Mouse (Mus musculus): ENCODE data around the gene Gtf2h3. TPM values are rescaled to one million over a fixed set of nuclear protein-coding genes. Genes with fewer than 3 reads are reported as not detected.

The Gtf2h3 gene
- polyA plus RNA-seq (2012; rRNA removed) = 46.0 and 46.1 TPM in 2 replicates

GRCm38 (mm10) chr5:124578633-124579317 lies at the start of gene Gtf2h3, which contains the start of gene Eif2b1:
Gtf2h3 (plus strand) TSS chr5:124579140.
Eif2b1 (minus strand) TSS chr5:124579131.
- DNase-seq = peak; percentile 94 to 95
- WGBS = 1% methylated on average over 51 of the region's 51 CpGs
- peak within 1 kb of the TSS; percentile 42; the same call in 1 of the 2 replicates for H3K27ac ChIP-seq (ENCODE audit: insufficient read depth, low read length)
- no peak for TF ChIP-seq CTCF (IDR thresholded peaks at IDR 0.05; ENCODE audit: borderline replicate concordance, insufficient read depth, low read depth, low read length)
- TF ChIP-seq POLR2A (IDR thresholded peaks at IDR 0.05; ENCODE audit: borderline replicate concordance, insufficient read depth, low read length) = peak; percentile 98
- no peaks in the 10 kb centered on the region for H3K27me3 ChIP-seq (ENCODE audit: control insufficient read depth, insufficient read depth, low read length)
- no peaks in the 10 kb centered on the region; the same call in 1 of the 2 replicates for H3K4me1 ChIP-seq (ENCODE audit: control insufficient read depth, insufficient read depth, low read length)
- peak within 1 kb of the TSS; percentile 79 for H3K4me3 ChIP-seq (replicated peaks; ENCODE audit: insufficient read depth, low read depth, low read length)

- no peak for TF ChIP-seq CTCF (IDR thresholded peaks at IDR 0.05; ENCODE audit: borderline replicate concordance, insufficient read depth, low read depth, low read length)
- TF ChIP-seq POLR2A (IDR thresholded peaks at IDR 0.05; ENCODE audit: borderline replicate concordance, insufficient read depth, low read length) = no peak
- WGBS = 45% methylated on average over 8 of the region's 8 CpGs
- no peaks in the 10 kb centered on the region for H3K27me3 ChIP-seq (ENCODE audit: control insufficient read depth, insufficient read depth, low read length)
- H3K4me3 ChIP-seq (replicated peaks; ENCODE audit: insufficient read depth, low read depth, low read length) = no peak overlapping the region
- H3K4me1 ChIP-seq (ENCODE audit: control insufficient read depth, insufficient read depth, low read length) = no peaks in the 10 kb centered on the region
- H3K27ac ChIP-seq (ENCODE audit: insufficient read depth, low read length) = no peak overlapping the region
- DNase-seq = no peak
These were observed 49.7 kb upstream of the Gtf2h3 start for GRCm38 (mm10) chr5:124529191-124529651.

- Histone ChIP-seq H3K27me3 (ENCODE audit: control insufficient read depth, insufficient read depth, low read length) (no peaks in the 10 kb centered on the region), H3K4me3 (replicated peaks; ENCODE audit: insufficient read depth, low read depth, low read length) (no peak overlapping the region), H3K27ac (ENCODE audit: insufficient read depth, low read length) (no peak overlapping the region), H3K4me1 (ENCODE audit: control insufficient read depth, insufficient read depth, low read length) (no peaks in the 10 kb centered on the region)
- DNase-seq = no peak
- no peak for TF ChIP-seq POLR2A (IDR thresholded peaks at IDR 0.05; ENCODE audit: borderline replicate concordance, insufficient read depth, low read length)
- 65% methylated on average over 8 of the region's 8 CpGs for WGBS
These were observed 49.2 kb upstream of the Gtf2h3 start for GRCm38 (mm10) chr5:124529697-124530096.

- Histone ChIP-seq H3K4me1 (ENCODE audit: control insufficient read depth, insufficient read depth, low read length) (no peaks in the 10 kb centered on the region), H3K27ac (ENCODE audit: insufficient read depth, low read length) (no peak within 1 kb of the TSS), H3K4me3 (replicated peaks; ENCODE audit: insufficient read depth, low read depth, low read length) (peak within 1 kb of the TSS; percentile 68), H3K27me3 (ENCODE audit: control insufficient read depth, insufficient read depth, low read length) (no peaks in the 10 kb centered on the region)
- DNase-seq = peak; percentile 73 to 74
- TF ChIP-seq CTCF (IDR thresholded peaks at IDR 0.05; ENCODE audit: borderline replicate concordance, insufficient read depth, low read depth, low read length) (no peak), POLR2A (IDR thresholded peaks at IDR 0.05; ENCODE audit: borderline replicate concordance, insufficient read depth, low read length) (0 out of 2 replicates have a peak, but pooled peaks have one; percentile 34)
- under 1% methylated on average over 96 of the region's 96 CpGs for WGBS
These were observed 48.0 kb upstream of the Gtf2h3 start, which contains the start of gene Rilpl1 for GRCm38 (mm10) chr5:124530655-124531582. Rilpl1 (minus strand) TSS chr5:124531391.

DNA sequence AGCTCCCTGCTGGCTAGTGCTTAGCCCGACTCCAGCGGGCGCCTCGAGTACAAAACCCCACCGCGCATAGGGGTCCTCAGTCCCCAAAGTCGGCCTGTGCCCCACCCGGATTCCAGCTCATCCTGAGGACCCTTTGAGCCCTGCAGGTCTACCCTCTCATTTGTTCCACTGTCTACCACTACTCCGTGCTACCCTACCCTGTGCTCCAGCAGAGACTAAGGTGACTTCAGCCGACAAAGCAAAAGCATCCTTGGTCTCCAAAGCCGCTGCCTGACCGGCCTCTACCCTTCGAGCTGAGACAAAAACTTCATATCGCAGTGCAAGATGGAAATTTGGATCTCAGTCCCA lies 47.4 kb upstream of the Gtf2h3 start:
- H3K4me3 ChIP-seq (replicated peaks; ENCODE audit: insufficient read depth, low read depth, low read length) = peak overlapping the region; percentile 68
- DNase-seq = peak in 1 of 2 experiments; percentile 32
- H3K4me1 ChIP-seq (ENCODE audit: control insufficient read depth, insufficient read depth, low read length) = no peaks in the 10 kb centered on the region
- no peak for TF ChIP-seq POLR2A (IDR thresholded peaks at IDR 0.05; ENCODE audit: borderline replicate concordance, insufficient read depth, low read length)
- no peak for TF ChIP-seq CTCF (IDR thresholded peaks at IDR 0.05; ENCODE audit: borderline replicate concordance, insufficient read depth, low read depth, low read length)
- WGBS = 10% methylated on average over 14 of the region's 14 CpGs
- H3K27me3 ChIP-seq (ENCODE audit: control insufficient read depth, insufficient read depth, low read length) = no peaks in the 10 kb centered on the region
- no peak overlapping the region for H3K27ac ChIP-seq (ENCODE audit: insufficient read depth, low read length)

- 73% methylated on average over 7 of the region's 7 CpGs for WGBS
These were observed 46.5 kb upstream of the Gtf2h3 start for GRCm38 (mm10) chr5:124532451-124532850.

GRCm38 (mm10) chr5:124535016-124535415 lies 43.9 kb upstream of the Gtf2h3 start:
- Histone ChIP-seq H3K4me3 (replicated peaks; ENCODE audit: insufficient read depth, low read depth, low read length) (no peak overlapping the region), H3K27ac (ENCODE audit: insufficient read depth, low read length) (no peak overlapping the region), H3K27me3 (ENCODE audit: control insufficient read depth, insufficient read depth, low read length) (no peaks in the 10 kb centered on the region), H3K4me1 (ENCODE audit: control insufficient read depth, insufficient read depth, low read length) (no peaks in the 10 kb centered on the region)
- TF ChIP-seq POLR2A (IDR thresholded peaks at IDR 0.05; ENCODE audit: borderline replicate concordance, insufficient read depth, low read length) = no peak
- no peak for TF ChIP-seq CTCF (IDR thresholded peaks at IDR 0.05; ENCODE audit: borderline replicate concordance, insufficient read depth, low read depth, low read length)
- no peak for DNase-seq
- 63% methylated on average over 5 of the region's 5 CpGs for WGBS

More at GRCm38 (mm10) chr5:124532451-124532850, 46.5 kb upstream of the Gtf2h3 start:
- TF ChIP-seq POLR2A (IDR thresholded peaks at IDR 0.05; ENCODE audit: borderline replicate concordance, insufficient read depth, low read length) (no peak), CTCF (IDR thresholded peaks at IDR 0.05; ENCODE audit: borderline replicate concordance, insufficient read depth, low read depth, low read length) (no peak)
- H3K4me3 ChIP-seq (replicated peaks; ENCODE audit: insufficient read depth, low read depth, low read length) = no peak overlapping the region
- H3K27ac ChIP-seq (ENCODE audit: insufficient read depth, low read length) = no peak overlapping the region
- no peak for DNase-seq
- H3K27me3 ChIP-seq (ENCODE audit: control insufficient read depth, insufficient read depth, low read length) = no peaks in the 10 kb centered on the region
- H3K4me1 ChIP-seq (ENCODE audit: control insufficient read depth, insufficient read depth, low read length) = no peaks in the 10 kb centered on the region

Data from cerebellum, adult 2 months (tissue).